Mouse (Mus musculus): ENCODE measurements around the gene Edem1.
A peak's percentile ranks its signal among the peaks of the same experiment; 100 is the strongest.
"Not testable (repeated sequence)": the region's sequence is repeated elsewhere in the genome, so short reads cannot be mapped to it uniquely, and the experiment has no call there.

Edem1 gene

GRCm38 (mm10) chr6:108829386-108830370 is 1.2 kb downstream of the Edem1 start:
- peak in 1 of 2 experiments; percentile 31 for DNase-seq (ENCODE audit: low spot score in 2 of 2)

- no peak for DNase-seq (ENCODE audit: low spot score in 2 of 2)
Measured at GRCm38 (mm10) chr6:108832170-108832569, 3.7 kb downstream of the Edem1 start.

- no peak for DNase-seq (ENCODE audit: low spot score in 2 of 2)
Measured at GRCm38 (mm10) chr6:108832989-108833388, 4.5 kb downstream of the Edem1 start.

GRCm38 (mm10) chr6:108833963-108834697 is 5.7 kb downstream of the Edem1 start:
- DNase-seq (ENCODE audit: low spot score in 2 of 2), result no peak

- DNase-seq (ENCODE audit: low spot score in 2 of 2), result no peak
Measured at GRCm38 (mm10) chr6:108835765-108836691, 7.6 kb downstream of the Edem1 start.

GRCm38 (mm10) chr6:108837081-108837480 is 8.6 kb downstream of the Edem1 start:
- DNase-seq (ENCODE audit: low spot score in 2 of 2), result no peak

GRCm38 (mm10) chr6:108837958-108838357 is 9.5 kb downstream of the Edem1 start:
- DNase-seq (ENCODE audit: low spot score in 2 of 2), result no peak

- DNase-seq (ENCODE audit: low spot score in 2 of 2), result no peak
Measured at GRCm38 (mm10) chr6:108839432-108839831, 11.0 kb downstream of the Edem1 start.

GRCm38 (mm10) chr6:108840861-108841640 is 12.6 kb downstream of the Edem1 start:
- DNase-seq (ENCODE audit: low spot score in 2 of 2), result no peak

- no peak for DNase-seq (ENCODE audit: low spot score in 2 of 2)
Measured at GRCm38 (mm10) chr6:108843664-108844063, 15.2 kb downstream of the Edem1 start.

GRCm38 (mm10) chr6:108844093-108844492 is 15.7 kb downstream of the Edem1 start:
- no peak for DNase-seq (ENCODE audit: low spot score in 2 of 2)

GRCm38 (mm10) chr6:108844771-108845170 is 16.3 kb downstream of the Edem1 start:
- DNase-seq (ENCODE audit: low spot score in 2 of 2), result no peak

GRCm38 (mm10) chr6:108852088-108852670 is 23.7 kb downstream of the Edem1 start:
- no peak for DNase-seq (ENCODE audit: low spot score in 2 of 2)

GRCm38 (mm10) chr6:108852986-108853385 is 24.5 kb downstream of the Edem1 start:
- DNase-seq (ENCODE audit: low spot score in 2 of 2), result no peak

- DNase-seq (ENCODE audit: low spot score in 2 of 2), result no peak
Measured at GRCm38 (mm10) chr6:108858583-108858982, 30.1 kb downstream of the Edem1 start.

GRCm38 (mm10) chr6:108861226-108861625 is 32.8 kb downstream of the Edem1 start:
- no peak for DNase-seq (ENCODE audit: low spot score in 2 of 2)

- DNase-seq (ENCODE audit: low spot score in 2 of 2), result no peak
Measured at GRCm38 (mm10) chr6:108862548-108862947, 34.1 kb downstream of the Edem1 start.

- no peak for DNase-seq (ENCODE audit: low spot score in 2 of 2)
Measured at GRCm38 (mm10) chr6:108866317-108866716, 37.9 kb downstream of the Edem1 start.

- DNase-seq (ENCODE audit: low spot score in 2 of 2), result not testable (repeated sequence)
Measured at GRCm38 (mm10) chr6:108869031-108869430, 40.6 kb downstream of the Edem1 start.

GRCm38 (mm10) chr6:108870421-108870820 is 42.0 kb downstream of the Edem1 start:
- DNase-seq (ENCODE audit: low spot score in 2 of 2), result no peak

Measured in frontal cortex, postnatal 10 days (tissue).